Mouse (Mus musculus) E14TG2a.4 (cell line): ENCODE measurements at regions not wholly inside any gene's neighbourhood (a gene's known extent, or its start where the extent isn't known, plus 50 kb on each side); places are given as distances from the start of the nearest gene placed in this dataset.

Experiments used
- CTCF ChIP-seq: conservative IDR thresholded peaks from 2 replicates; pipeline ENCODE4 v1.5.1; 2014; ENCODE audit warnings: low read length
- NANOG ChIP-seq: IDR thresholded peaks from 2 replicates; pipeline ENCODE4 v1.6.1; 2014; ENCODE audit warnings: borderline replicate concordance, low read length, mixed read lengths
- POU5F1 ChIP-seq: IDR thresholded peaks from 2 replicates; pipeline ENCODE4 v1.6.1; 2014; ENCODE audit warnings: low read length, borderline replicate concordance

DNA sequence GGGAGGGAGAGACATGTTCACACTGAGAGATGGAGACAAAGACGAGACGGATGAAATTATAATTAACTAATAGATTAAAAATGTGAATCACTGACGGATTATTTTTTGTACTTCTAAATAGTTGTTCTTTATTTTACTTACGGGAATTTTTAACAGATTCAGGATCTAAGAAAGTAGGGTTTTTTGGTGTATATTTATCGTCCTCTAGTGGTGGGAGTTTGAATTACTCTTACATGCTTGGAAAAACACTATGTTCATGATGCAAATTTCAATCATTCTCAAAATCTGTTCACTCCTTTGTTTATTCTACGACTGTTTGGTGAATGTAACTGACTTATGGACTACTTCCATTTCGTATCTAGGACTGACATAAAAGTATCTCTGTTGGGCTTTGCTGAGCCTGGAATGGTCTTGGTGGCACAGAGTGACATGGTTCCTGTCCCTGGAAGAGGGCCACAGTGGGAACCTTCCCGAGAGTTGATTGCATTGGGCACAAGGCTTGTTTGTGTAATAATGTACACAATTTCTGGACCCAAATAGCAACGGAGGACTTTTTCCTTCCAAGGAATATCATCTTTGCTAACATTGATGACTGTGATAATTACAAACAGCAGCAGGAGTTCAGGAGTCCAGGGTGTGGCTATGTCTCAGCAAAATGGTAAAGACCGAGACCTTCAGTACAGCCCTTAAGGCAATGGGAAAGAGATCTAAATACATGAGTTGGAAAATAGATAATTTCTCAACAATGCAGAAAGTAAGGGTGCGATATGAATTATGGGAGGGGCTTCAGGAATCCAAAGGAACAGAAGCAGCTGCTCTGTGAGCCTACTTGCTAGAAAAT is 139.3 kb upstream of the Dcn start:
- TF ChIP-seq CTCF (peak; percentile 100), NANOG (no peak), POU5F1 (no peak)
